Mouse (Mus musculus) megakaryocyte-erythroid progenitor cell, adult 5-6 weeks (primary cell): ENCODE data around the gene Pitpnm1. TPM values are rescaled to one million over a fixed set of nuclear protein-coding genes. Genes with fewer than 3 reads are reported as not detected.
"Not testable (repeated sequence)": the region's sequence is repeated elsewhere in the genome, so short reads cannot be mapped to it uniquely, and the experiment has no call there.

Source experiments
- ATAC-seq: replicated peaks from 2 replicates; pipeline ENCODE4 v1.8.0; 2016; ENCODE audit warnings: mild to moderate bottlenecking, inconsistent platforms; ENCODE audit not compliant: severe bottlenecking, poor library complexity, low FRiP score, low TSS enrichment
- total RNA-seq, 2 experiments: library from RNA; stranded (forward) in 1 of 2; stranded (reverse) in 1 of 2; fragments of 200-1000, 215-1000 nt in 1 of 2; fragments of >200 nt in 1 of 2; fragmentation: Nextera tagmentation in 1 of 2; gene quantifications; 2 replicates each; pipeline ENCODE4 v1.2.3; 2014 to 2017

The Pitpnm1 gene
- total RNA-seq, 2 experiments from 2014 or later, result 7.7 to 42.3 TPM

- ATAC-seq, result peak; percentile 95
These were observed 13.5 kb downstream of the Pitpnm1 start for GRCm38 (mm10) chr19:4113186-4113805.

- peak; percentile 20; the same call in 1 of the 2 replicates for ATAC-seq
These were observed 14.0 kb downstream of the Pitpnm1 start for GRCm38 (mm10) chr19:4113806-4114230.

GRCm38 (mm10) chr19:4114551-4114950, 14.8 kb downstream of the Pitpnm1 start:
- no peak for ATAC-seq

- ATAC-seq, result no peak
These were observed 15.3 kb downstream of the Pitpnm1 start for GRCm38 (mm10) chr19:4115144-4115543.

- ATAC-seq, result no peak
These were observed 16.0 kb downstream of the Pitpnm1 start for GRCm38 (mm10) chr19:4115816-4116215.

GRCm38 (mm10) chr19:4117006-4117405, 17.2 kb downstream of the Pitpnm1 start:
- no peak for ATAC-seq

GRCm38 (mm10) chr19:4118350-4118749, 18.6 kb downstream of the Pitpnm1 start:
- no peak for ATAC-seq

- no peak for ATAC-seq
These were observed 20.1 kb downstream of the Pitpnm1 start for GRCm38 (mm10) chr19:4119716-4120487.

- ATAC-seq, result no peak
These were observed 20.7 kb downstream of the Pitpnm1 start for GRCm38 (mm10) chr19:4120496-4120895.

GRCm38 (mm10) chr19:4121097-4121805, 21.5 kb downstream of the Pitpnm1 start:
- peak; percentile 87 for ATAC-seq

GRCm38 (mm10) chr19:4121896-4122295, 22.1 kb downstream of the Pitpnm1 start:
- ATAC-seq, result not testable (repeated sequence)

- no peak for ATAC-seq
These were observed 22.9 kb downstream of the Pitpnm1 start for GRCm38 (mm10) chr19:4122411-4123370.

GRCm38 (mm10) chr19:4124432-4124831, 24.6 kb downstream of the Pitpnm1 start:
- no peak for ATAC-seq

- not testable (repeated sequence) for ATAC-seq
These were observed 25.5 kb downstream of the Pitpnm1 start for GRCm38 (mm10) chr19:4125268-4125667.

- ATAC-seq, result peak; percentile 85
These were observed 26.2 kb downstream of the Pitpnm1 start, which contains the start of gene Aip for GRCm38 (mm10) chr19:4125741-4126696. Gene Aip, minus strand, starts transcription at chr19:4125858.

- ATAC-seq, result no peak
These were observed 27.1 kb downstream of the Pitpnm1 start for GRCm38 (mm10) chr19:4126759-4127495.

GRCm38 (mm10) chr19:4129462-4129861, 29.7 kb downstream of the Pitpnm1 start:
- ATAC-seq, result no peak
